Mouse (Mus musculus) lung, adult 18-20 months (tissue): ENCODE results near the gene Fign.

Experiments
- DNase-seq, 2 experiments: peaks; one replicate each; pipeline ENCODE4 v3.0.0; 2022; ENCODE audit warnings: mixed read lengths in 2 of 2

Fign gene

DNA sequence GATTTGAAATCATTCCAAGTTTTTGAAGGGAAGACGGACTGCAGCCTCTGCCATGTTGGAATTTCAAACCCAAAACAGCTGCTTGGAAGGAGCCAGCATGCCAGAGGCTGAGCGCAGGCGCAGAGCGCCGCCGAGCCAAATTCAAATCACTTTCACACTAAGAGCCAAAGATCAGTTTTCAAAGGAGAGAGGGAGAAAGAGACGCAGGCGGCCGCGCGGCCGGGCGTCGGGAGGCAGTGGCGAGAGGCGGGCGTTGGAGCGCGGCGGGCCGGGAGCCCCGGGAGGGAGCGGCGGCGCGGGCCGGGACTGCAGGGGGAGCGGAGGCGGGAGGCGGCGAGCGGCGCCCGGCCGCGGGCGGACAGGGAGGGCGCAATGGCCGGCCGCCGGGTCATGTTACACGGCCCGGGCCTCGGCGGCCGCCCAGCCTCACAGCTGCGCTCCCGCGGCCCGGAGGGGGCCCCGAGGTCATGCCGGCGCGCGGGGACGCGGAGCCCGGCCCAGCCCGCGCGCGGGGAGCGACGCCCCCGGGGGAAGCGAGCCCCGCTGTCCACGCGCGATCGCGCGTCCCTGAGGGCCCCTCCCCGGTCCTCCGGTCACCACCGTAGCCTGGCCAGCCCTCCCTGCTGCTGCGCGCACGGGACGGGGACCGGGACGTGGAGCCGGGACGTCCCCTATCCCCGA lies at the start of gene Fign:
TSS of gene Fign (minus strand) at position 102 of the 681 bp plus-strand sequence.
- peak; percentile 80 to 82 for DNase-seq

GRCm38 (mm10) chr2:64133597-64133996 lies 35.8 kb upstream of the Fign start:
- no peak for DNase-seq

DNA sequence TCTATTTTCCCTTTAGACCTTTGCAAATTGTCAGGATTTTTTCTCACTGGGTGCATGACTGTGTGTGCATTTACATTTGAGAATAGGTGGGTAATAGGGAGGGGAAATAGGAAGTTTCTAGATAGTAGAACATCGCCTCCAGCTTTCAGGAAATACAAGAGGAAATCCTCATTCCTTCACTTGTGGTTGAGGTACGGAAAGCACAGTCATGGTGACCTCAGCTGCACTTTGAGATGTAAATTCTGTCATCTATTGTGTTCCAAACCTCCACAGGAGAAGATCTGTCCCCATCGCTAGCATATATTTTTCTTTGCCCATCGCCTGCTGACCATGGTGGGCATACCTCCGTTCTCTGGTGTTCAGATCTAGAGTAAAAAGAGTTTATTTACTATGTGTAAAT lies 22.7 kb upstream of the Fign start:
- DNase-seq: no peak

GRCm38 (mm10) chr2:64116613-64117012 lies 18.8 kb upstream of the Fign start:
- DNase-seq: no peak

DNA sequence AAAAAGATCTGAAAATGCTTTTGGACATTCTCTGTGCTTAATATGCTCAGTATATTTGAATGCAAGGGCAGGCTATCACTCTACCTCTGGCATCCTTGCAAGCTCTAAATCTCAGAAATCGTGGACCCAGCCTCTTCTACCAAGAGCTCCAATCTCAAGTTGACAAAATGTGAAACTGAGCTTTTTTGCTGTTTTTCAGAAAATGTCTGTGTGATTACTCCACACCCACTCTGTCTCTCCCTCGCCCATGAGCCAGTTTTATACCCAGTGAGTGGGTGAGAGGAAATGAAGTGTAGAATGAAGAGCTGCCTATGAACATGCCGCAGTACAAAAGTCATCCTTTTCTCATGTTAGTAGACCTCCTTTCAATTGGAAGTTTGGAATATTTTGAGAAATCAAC lies 13.3 kb upstream of the Fign start:
- no peak for DNase-seq

GRCm38 (mm10) chr2:64109860-64110259 lies 12.0 kb upstream of the Fign start:
- no peak for DNase-seq

GRCm38 (mm10) chr2:64108040-64108439 lies 10.2 kb upstream of the Fign start:
- DNase-seq: no peak

DNA sequence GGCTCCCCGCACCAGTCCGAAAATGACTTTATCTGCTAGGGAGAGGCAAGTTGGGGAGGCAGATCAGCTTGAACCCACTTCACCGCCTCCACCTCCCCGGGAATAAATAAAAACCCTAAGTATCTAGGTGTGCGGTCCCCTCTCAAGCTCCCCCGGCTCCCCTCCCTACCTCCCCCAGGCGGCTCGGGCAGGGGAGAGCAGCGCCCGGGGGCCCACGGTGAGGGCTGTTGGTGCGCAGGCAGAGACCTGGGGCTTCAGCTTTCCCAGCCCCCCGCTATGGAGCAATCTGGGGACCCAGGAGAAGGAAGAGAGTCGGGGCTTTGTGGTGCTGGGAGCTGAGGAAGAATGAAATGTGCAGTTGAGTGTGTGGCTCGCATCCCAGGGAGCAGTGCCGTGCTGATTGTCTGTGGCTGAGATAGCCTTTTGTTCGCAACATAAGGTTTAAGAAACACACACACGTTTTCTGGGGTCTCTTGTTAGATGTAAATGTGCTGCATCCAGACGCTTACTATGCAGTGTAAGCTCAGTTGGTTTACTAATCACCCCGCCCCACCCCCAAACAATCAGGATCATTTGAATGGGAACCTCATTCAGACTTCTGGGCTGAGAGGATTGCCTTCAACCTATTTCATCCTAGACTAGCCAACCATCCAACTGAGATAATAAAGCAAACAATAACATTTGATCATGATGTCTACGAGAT lies 931 bp upstream of the Fign start:
- DNase-seq: peak; percentile 24 to 39

- DNase-seq: no peak
These were observed 972 bp downstream of the Fign start for GRCm38 (mm10) chr2:64096721-64097411.

- no peak for DNase-seq
These were observed 1.7 kb downstream of the Fign start for GRCm38 (mm10) chr2:64096176-64096575.

- DNase-seq: no peak
These were observed 2.3 kb downstream of the Fign start for GRCm38 (mm10) chr2:64095561-64095960.

DNA sequence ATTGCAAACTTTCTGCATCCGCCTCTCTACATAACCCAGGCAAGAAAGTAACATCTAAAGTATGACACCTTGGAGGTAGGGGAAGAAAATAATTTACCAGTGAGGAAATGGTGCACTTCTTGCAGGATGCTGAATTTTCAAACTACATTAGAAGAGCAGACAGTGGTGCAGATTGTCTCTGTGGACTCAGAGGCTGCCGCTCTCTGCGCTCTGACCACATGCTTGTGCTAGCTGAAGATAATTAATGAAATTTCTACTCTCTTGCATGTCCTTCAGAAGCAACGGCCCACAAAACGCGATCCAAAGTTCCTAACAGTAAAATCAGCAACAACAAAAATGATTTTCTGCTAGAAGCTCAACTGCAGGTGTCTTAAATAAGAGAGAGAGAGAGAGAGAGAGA lies 4.8 kb downstream of the Fign start:
- DNase-seq: no peak

DNA sequence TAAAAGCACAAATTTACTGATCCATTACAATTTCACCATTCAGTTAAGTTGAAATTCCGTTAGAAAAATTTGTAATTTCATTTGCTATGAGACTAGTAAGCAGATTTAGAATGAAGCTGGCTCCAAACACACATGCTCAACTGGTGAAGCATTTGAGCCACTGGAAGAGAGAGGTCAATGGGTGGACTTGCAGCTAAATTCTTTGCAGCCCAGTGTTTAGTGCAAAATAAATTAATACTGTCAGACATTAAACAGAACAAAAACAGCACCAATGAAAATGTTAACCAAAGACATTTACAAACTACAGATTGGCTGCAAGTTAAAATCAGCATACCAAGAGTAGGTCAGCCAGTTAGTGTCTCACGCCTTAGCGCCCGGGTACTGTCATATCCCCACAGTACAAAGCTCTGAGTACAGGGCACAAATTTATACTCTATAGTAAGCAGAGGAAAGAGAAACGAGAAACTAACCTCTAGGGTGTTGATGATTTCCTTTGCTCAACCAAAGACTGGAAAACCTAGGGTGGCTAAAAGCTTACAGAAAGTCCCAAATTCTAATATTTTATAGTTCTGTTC lies 13.9 kb downstream of the Fign start:
- DNase-seq: no peak

DNA sequence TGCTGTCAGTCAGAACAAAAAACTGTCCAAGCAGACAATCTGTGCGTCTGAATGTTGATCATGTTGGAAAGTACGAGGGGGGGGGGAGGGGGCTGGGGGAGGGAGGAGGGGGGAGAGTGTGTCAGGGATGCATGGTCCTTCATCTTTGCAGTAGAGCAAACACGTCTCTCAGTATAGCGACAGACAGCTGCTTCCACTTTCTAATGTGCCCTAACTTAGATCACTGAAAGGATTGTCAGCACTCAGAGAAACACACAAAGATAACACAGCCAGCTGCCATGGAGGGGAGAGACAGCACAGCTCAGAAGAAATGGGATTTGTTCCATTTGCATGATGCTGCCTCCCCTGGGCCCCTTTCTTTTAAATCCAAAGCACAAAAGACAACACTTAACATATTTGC lies 18.1 kb downstream of the Fign start:
- no peak for DNase-seq

DNA sequence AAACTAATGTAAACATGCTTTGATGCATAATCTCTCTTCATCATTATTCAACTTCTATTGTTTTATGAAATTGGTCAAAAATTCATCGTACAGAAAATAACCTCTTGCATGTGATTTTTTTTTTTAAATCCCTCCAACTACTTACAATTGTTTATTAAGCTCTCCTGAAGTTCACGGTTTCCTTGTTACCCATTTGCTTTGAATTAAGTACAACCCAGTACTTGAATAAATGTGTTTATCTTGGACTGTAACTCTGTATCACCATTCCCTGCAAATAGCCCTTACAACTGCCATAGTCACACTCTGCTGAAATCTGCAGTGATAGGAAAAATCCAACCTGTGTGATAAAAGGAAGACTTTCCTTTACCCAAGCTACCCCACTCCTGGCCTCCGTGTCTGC lies 19.3 kb downstream of the Fign start:
- DNase-seq: no peak

DNA sequence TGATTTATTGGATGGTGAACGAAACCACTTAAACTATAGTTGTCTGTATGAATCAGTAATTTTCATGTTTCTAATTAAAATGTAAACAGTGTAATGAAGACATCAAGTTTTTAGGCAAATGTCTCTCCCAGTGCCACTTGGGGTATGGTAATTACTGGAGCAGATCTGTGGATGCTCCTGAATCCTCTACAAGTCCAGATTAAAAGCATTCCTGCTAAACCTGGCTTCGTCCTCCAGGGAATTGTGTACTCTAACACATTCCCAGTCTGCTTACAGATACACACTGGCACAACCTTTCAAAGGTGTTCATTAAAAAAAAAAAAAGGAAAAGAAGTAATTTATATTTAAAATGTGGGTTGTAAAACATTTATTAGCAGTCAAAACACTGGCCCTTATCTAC lies 20.0 kb downstream of the Fign start:
- no peak for DNase-seq

- no peak for DNase-seq
These were observed 22.0 kb downstream of the Fign start for GRCm38 (mm10) chr2:64075873-64076272.

DNA sequence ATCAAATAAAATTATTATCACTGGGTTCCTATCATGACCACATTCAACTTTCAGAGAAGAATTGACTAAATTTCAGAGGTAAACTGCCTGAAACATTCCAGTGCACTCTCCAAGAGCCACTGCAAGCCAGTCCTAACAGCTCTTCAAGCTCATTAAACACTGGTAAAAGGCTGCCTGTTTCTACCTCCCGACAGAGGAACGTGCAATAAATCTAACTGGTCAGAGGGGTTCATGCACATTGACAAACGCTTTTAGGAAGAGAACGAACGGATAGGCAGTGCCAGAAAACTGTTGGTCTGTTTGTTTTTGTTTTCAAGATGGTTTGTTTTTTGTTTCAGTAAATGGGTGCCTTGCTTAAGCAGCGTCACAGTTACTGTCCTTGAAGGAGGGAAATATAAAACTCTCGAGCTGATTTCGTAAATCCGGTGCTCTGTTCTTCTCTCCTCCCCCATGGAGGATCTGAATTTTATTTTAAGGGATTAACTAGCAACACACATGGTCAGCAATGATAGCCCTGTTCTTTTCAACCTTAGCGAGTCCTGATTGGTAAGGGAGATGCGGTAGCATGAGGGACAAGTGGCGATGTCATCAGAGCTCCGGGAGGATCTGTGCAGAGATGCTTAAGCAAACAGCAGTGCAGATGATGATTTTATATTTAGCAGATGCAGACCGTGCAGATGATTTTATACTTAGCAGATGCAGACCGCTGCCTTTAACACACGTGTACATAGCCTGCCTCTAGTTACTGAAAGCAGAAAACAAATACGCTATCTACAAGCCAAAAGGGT lies 23.0 kb downstream of the Fign start:
- no peak for DNase-seq

GRCm38 (mm10) chr2:64072158-64072557 lies 25.7 kb downstream of the Fign start:
- no peak for DNase-seq

- no peak for DNase-seq
These were observed 27.7 kb downstream of the Fign start for GRCm38 (mm10) chr2:64069950-64070695.

DNA sequence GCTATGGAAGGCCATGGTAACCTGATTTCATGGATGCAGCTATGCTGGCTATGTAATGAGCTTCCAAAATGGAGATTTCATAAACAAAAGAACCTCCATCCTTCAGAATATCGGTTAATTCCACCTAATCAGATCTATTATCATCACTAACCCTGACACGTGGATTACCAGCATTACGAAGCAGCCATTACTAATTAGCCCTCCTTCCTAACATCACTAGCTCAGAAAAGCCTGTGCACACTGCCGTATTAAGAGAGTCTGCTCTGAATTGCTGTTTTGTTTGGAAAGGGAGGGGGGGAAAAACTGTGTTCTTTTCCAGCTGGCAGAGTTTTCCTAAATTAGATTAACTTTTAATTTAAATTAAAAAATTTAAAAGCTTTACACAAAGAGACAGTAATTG lies 32.3 kb downstream of the Fign start:
- DNase-seq: no peak

DNA sequence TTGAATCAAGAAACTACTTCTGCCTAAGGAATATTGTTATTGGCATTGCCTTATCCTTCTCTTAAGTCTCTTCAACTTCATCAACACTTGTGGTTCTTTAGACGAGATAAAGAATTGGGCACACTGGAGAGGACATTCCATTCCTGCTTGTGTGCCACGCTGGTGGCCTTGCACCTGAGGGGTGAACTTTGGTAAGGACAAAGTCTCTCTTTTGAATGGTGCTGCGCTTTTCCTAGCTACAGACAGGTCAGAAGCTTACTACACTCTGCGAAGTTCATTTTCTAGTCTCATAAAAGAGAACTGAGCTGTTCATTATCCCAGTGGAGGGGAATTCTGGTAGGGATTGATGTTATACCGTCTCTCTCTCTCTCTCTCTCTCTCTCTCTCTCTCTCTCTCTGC lies 38.4 kb downstream of the Fign start:
- DNase-seq: peak in 1 of 2 experiments; percentile 19
